ENCODE assay signal across 8 mouse cellular contexts in genomic region chr11:3931511-3932211, GRCm38 (mm10). TPM values are rescaled to one million over a fixed set of nuclear protein-coding genes. Genes with fewer than 3 reads are reported as not detected.
DNase-seq lines count a peak whose midpoint lies in the region; ATAC-seq and TF ChIP-seq lines count a peak whose summit lies in the region.

Gene Tcn2 (minus strand): TSS chr11:3932159.

- no peaks in the 10 kb centered on the region for H3K9me3 ChIP-seq in CH12.LX (replicated peaks; ENCODE audit: low read length)
- no peaks in the 10 kb centered on the region for H3K9me3 ChIP-seq in forebrain, embryonic 12.5 days
- H3K9me3 ChIP-seq in neural tube, embryonic 15.5 days (replicated peaks), result no peaks in the 10 kb centered on the region

- no peak within 1 kb of the TSS for H3K27ac ChIP-seq in CH12.LX (ENCODE audit: insufficient read depth, low read depth)
- H3K27ac ChIP-seq in forebrain, embryonic 12.5 days, result no peak within 1 kb of the TSS
- H3K27ac ChIP-seq in neural tube, embryonic 15.5 days (replicated peaks), result no peak within 1 kb of the TSS
- no peak within 1 kb of the TSS for H3K27ac ChIP-seq in thymus, adult 2 months (ENCODE audit: control insufficient read depth, insufficient read depth, low read length)

- H3K79me2 ChIP-seq in CH12.LX (replicated peaks; ENCODE audit: control insufficient read depth, extremely low read depth, insufficient read depth, poor library complexity, severe bottlenecking), result no peaks in the 10 kb centered on the region

- dilution Hi-C loops in CH12.LX (cut with MboI; ENCODE audit: extremely low pct_ligation_motif_present, extremely low pct_unique_long_range_greater_than_20kb, low sequenced_read_pairs), result no loop called here

- peak; percentile 89 for ATAC-seq in forebrain, embryonic 12.5 days (ENCODE audit: low FRiP score)
- ATAC-seq in neural tube, embryonic 15.5 days (ENCODE audit: low FRiP score), result peak; percentile 58; the same call in 1 of the 2 replicates

- DNase-seq in CH12.LX (ENCODE audit: extremely low read depth), result peak; percentile 62
- peak; percentile 69 for DNase-seq in brain, adult 2 months (ENCODE audit: low read depth, low spot score)
- peak; percentile 83 for DNase-seq in heart, postnatal 25 days (ENCODE audit: low spot score)
- peak in 1 of 2 experiments; percentile 75 for DNase-seq in layer of hippocampus, adult 18-20 months (ENCODE audit: low spot score in 2 of 2)
- peak; percentile 88 for DNase-seq in lung, adult 2 months
- DNase-seq in thymus, adult 2 months, result peak; percentile 73

- H3K27me3 ChIP-seq in CH12.LX (replicated peaks), result peaks cover 85% of the 10 kb centered on the region
- no peaks in the 10 kb centered on the region for H3K27me3 ChIP-seq in forebrain, embryonic 12.5 days
- no peaks in the 10 kb centered on the region for H3K27me3 ChIP-seq in neural tube, embryonic 15.5 days (replicated peaks)
- no peaks in the 10 kb centered on the region for H3K27me3 ChIP-seq in thymus, adult 2 months (ENCODE audit: control insufficient read depth, insufficient read depth, low read length)

- H3K4me3 ChIP-seq in CH12.LX (replicated peaks in 1 of 3; ENCODE audit: low read depth in 2 of 3, low read length in 2 of 3, poor library complexity in 1 of 3), result peak within 1 kb of the TSS; percentile 24 to 60 (median 36)
- H3K4me3 ChIP-seq in forebrain, embryonic 12.5 days (replicated peaks), result peak within 1 kb of the TSS; percentile 56
- H3K4me3 ChIP-seq in lung, adult 2 months (replicated peaks; ENCODE audit: extremely low read depth, low read depth, low read length), result peak within 1 kb of the TSS; percentile 69
- H3K4me3 ChIP-seq in neural tube, embryonic 15.5 days (replicated peaks), result peak within 1 kb of the TSS; percentile 48
- H3K4me3 ChIP-seq in thymus, adult 2 months (ENCODE audit: control insufficient read depth, insufficient read depth, low read length), result peak within 1 kb of the TSS; percentile 37

- 0% methylated on average over 20 of the region's 26 CpGs for WGBS in forebrain, embryonic 12.5 days
- under 1% methylated on average over 26 of the region's 26 CpGs for WGBS in lung, adult 2 months
- under 1% methylated on average over 20 of the region's 26 CpGs for WGBS in neural tube, embryonic 15.5 days
- 1% methylated on average over 20 of the region's 26 CpGs for WGBS in thymus, adult 2 months

- H3K9ac ChIP-seq in CH12.LX (ENCODE audit: insufficient read depth, low read depth), result peak within 1 kb of the TSS; percentile 28; the same call in 1 of the 2 replicates
- H3K9ac ChIP-seq in forebrain, embryonic 12.5 days, result peak within 1 kb of the TSS; percentile 58
- H3K9ac ChIP-seq in neural tube, embryonic 15.5 days (replicated peaks), result peak within 1 kb of the TSS; percentile 26

- peak within 1 kb of the TSS; percentile 64 for H3K4me2 ChIP-seq in CH12.LX (ENCODE audit: insufficient read depth, low read depth, poor library complexity, severe bottlenecking)
- H3K4me2 ChIP-seq in forebrain, embryonic 12.5 days, result peak within 1 kb of the TSS; percentile 86
- peak within 1 kb of the TSS; percentile 84 for H3K4me2 ChIP-seq in neural tube, embryonic 15.5 days

- TF ChIP-seq CTCF in CH12.LX (conservative IDR thresholded peaks at IDR 0.05 in 1 of 2, IDR thresholded peaks at IDR 0.05 in 1 of 2; ENCODE audit: low read depth in 2 of 2, low read length in 2 of 2), result no peak
- no peak for TF ChIP-seq CTCF in lung, adult 2 months (IDR thresholded peaks at IDR 0.05; ENCODE audit: insufficient read depth, low read length)
- no peak for TF ChIP-seq CTCF in thymus, adult 2 months (IDR thresholded peaks at IDR 0.05; ENCODE audit: borderline replicate concordance, control insufficient read depth, extremely low read depth, insufficient read depth, low read length, poor library complexity)

- in situ Hi-C loops in CH12.LX (cut with MboI; ENCODE audit: low pct_ligation_motif_present, low pct_unique_long_range_greater_than_20kb, low sequenced_read_pairs), result no loop called here

- peaks cover 0 to 7% of the 10 kb centered on the region in 2 experiments; a peak in 2 of 4 replicates for H3K4me1 ChIP-seq in CH12.LX (ENCODE audit: control insufficient read depth in 1 of 2, insufficient read depth in 2 of 2)
- H3K4me1 ChIP-seq in forebrain, embryonic 12.5 days, result peaks cover 10% of the 10 kb centered on the region
- peaks cover 15% of the 10 kb centered on the region for H3K4me1 ChIP-seq in lung, adult 2 months (ENCODE audit: control insufficient read depth, insufficient read depth, low read length)
- peaks cover 17% of the 10 kb centered on the region for H3K4me1 ChIP-seq in neural tube, embryonic 15.5 days
- H3K4me1 ChIP-seq in thymus, adult 2 months (replicated peaks; ENCODE audit: control insufficient read depth, insufficient read depth, low read length), result peaks cover 6% of the 10 kb centered on the region

- TF ChIP-seq POLR2A in CH12.LX (IDR thresholded peaks at IDR 0.05; ENCODE audit: low read depth, low read length), result no peak
- no peak for TF ChIP-seq POLR2A in lung, adult 2 months (IDR thresholded peaks at IDR 0.05; ENCODE audit: borderline replicate concordance, extremely low read depth, low read depth, low read length)
- TF ChIP-seq POLR2A in thymus, adult 2 months (IDR thresholded peaks at IDR 0.05; ENCODE audit: control insufficient read depth, extremely low read depth, insufficient read depth, low read length, poor library complexity), result no peak

- no peaks in the 10 kb centered on the region for H3K36me3 ChIP-seq in CH12.LX (replicated peaks in 1 of 2; ENCODE audit: control insufficient read depth in 1 of 2, insufficient read depth in 1 of 2, low read length in 1 of 2)
- H3K36me3 ChIP-seq in forebrain, embryonic 12.5 days (replicated peaks), result no peaks in the 10 kb centered on the region
- H3K36me3 ChIP-seq in neural tube, embryonic 15.5 days, result 0 out of 2 replicates have a peak, but pooled peaks cover 2% of the 10 kb centered on the region
- H3K36me3 ChIP-seq in thymus, adult 2 months (ENCODE audit: control insufficient read depth, insufficient read depth, low read length), result no peaks in the 10 kb centered on the region

- TF ChIP-seq RAD21 in CH12.LX (IDR thresholded peaks at IDR 0.05; ENCODE audit: low read depth, low read length), result no peak

- intact Hi-C loops in heart, postnatal 25 days (cut with DNase I), result no loop called here

- TF ChIP-seq EP300 in CH12.LX (IDR thresholded peaks at IDR 0.05; ENCODE audit: low read length), result no peak

TF ChIP-seq in CH12.LX, 34 proteins besides CTCF, POLR2A, EP300 and RAD21:
- TF ChIP-seq MAX (IDR thresholded peaks at IDR 0.05; ENCODE audit: low read length) (peak; percentile 95), BHLHE40 (IDR thresholded peaks at IDR 0.05; ENCODE audit: low read depth, low read length) (peak; percentile 89), USF2 (conservative IDR thresholded peaks at IDR 0.05; ENCODE audit: low read depth, low read length) (peak; percentile 97), TCF12 (IDR thresholded peaks at IDR 0.05; ENCODE audit: low read depth, low read length) (peak; percentile 46; the same call in 1 of the 2 replicates), USF1 (IDR thresholded peaks at IDR 0.05; ENCODE audit: low read depth, low read length) (peak; percentile 97), MAZ (IDR thresholded peaks at IDR 0.05; ENCODE audit: low read depth, low read length) (peak; percentile 16; the same call in 1 of the 2 replicates), MAFK (IDR thresholded peaks at IDR 0.05; ENCODE audit: insufficient replicate concordance, low read length) (no peak), POLR2AphosphoS2 (IDR thresholded peaks at IDR 0.05; ENCODE audit: low read depth, low read length) (no peak), SIN3A (IDR thresholded peaks at IDR 0.05; ENCODE audit: low read length) (peak; percentile 83)

RNA-seq across cellular contexts. Expression of gene Tcn2, which starts in this region (rescaled TPM):
- total RNA-seq in CH12.LX (2012; rRNA removed), result 4.7 and 8.6 TPM in 2 replicates
- 1.2 and 1.3 TPM in 2 replicates for total RNA-seq in CH12.LX (2014; rRNA removed)
- polyA plus RNA-seq in CH12.LX (2012; ENCODE audit: insufficient read length, low read depth), result 2.5 and 2.7 TPM in 2 replicates
- polyA plus RNA-seq in forebrain, embryonic 12.5 days (2016; fragmentation: Nextera tagmentation; extraction: Ambion mirVana), result 17.0 and 19.1 TPM in 2 replicates
- 10 to 100 TPM; 41.3 to 41.7 TPM for total RNA-seq in heart, postnatal 25 days (2021)
- 10 to 100 TPM; 18.2 to 20.3 TPM for total RNA-seq in layer of hippocampus, adult 18-20 months (2021)
- 207 and 208 TPM in 2 replicates for polyA plus RNA-seq in lung, adult 2 months (2012; rRNA removed)
- 24.6 and 31.4 TPM in 2 replicates for polyA plus RNA-seq in neural tube, embryonic 15.5 days (2015; fragmentation: Nextera tagmentation; extraction: Ambion mirVana)
- 49.4 and 60.3 TPM in 2 replicates for polyA plus RNA-seq in thymus, adult 2 months (2012; rRNA removed)
